ENCODE assay signal across 16 mouse cellular contexts in the genomic region with DNA sequence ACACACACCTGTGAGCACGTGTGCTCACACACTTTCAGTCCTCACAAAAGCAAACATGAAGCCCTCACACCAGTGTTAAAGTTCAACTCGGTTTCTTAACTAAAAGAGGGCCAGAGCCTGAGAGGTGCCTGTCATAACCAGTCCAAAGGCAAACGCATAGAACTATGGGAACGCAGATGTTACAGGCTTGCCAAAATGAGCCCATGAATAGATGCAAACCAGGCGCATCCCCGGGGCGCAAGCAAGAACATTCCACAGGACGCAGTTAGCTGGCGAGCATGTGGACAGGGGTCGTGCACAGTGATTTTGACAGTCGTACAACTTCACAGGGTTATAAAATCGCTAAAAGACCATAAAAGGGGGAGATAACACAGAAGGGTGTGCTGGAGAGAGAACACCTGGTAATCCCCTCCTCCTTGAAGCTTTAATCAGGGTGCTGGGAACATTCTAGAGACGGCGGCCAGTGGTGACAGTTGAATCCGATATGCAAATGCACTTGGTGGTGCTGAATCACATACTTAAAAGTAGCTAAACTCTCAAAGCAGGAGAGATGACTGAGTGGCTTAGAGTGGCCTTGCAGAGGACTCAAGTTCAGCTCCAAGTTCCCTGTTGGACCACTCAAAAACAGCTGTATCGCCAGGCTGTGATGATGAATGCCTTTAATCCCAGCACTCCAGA.
DNase-seq lines count a peak whose midpoint lies in the region; ATAC-seq and TF ChIP-seq lines count a peak whose summit lies in the region.
"Had no signal": no experiment of that assay in that cellular context is flagged by ENCODE, and none has a peak within 500 bp of the region (broad histone marks: within the 10 kb centered on the region; RNA-seq: fewer than 3 reads in every experiment).

No protein-coding gene starts in this region.

- no peak overlapping the region for H3K4me3 ChIP-seq in heart, embryonic 12.5 days
- no peak overlapping the region for H3K4me3 ChIP-seq in lung, embryonic 14.5 days (ENCODE audit: low read depth, low read length)
- no peak overlapping the region for H3K4me3 ChIP-seq in intestine, embryonic 14.5 days (ENCODE audit: low read depth, low read length)
- H3K4me3 ChIP-seq: midbrain, embryonic 12.5 days had no signal

- no peaks in the 10 kb centered on the region for H3K36me3 ChIP-seq in heart, embryonic 12.5 days
- H3K36me3 ChIP-seq in lung, embryonic 14.5 days (ENCODE audit: insufficient read depth): no peaks in the 10 kb centered on the region
- no peaks in the 10 kb centered on the region for H3K36me3 ChIP-seq in intestine, embryonic 14.5 days (ENCODE audit: control insufficient read depth, insufficient read depth, low read length)
- H3K36me3 ChIP-seq: midbrain, embryonic 12.5 days had no signal

- H3K27ac ChIP-seq in heart, embryonic 12.5 days (ENCODE audit: poor library complexity, severe bottlenecking): peak overlapping the region; percentile 38; the same call in 1 of the 2 replicates
- H3K27ac ChIP-seq in lung, embryonic 14.5 days (ENCODE audit: low read depth): peak overlapping the region; percentile 3; the same call in 1 of the 2 replicates
- H3K27ac ChIP-seq in intestine, embryonic 14.5 days (ENCODE audit: low read depth): peak overlapping the region; percentile 28; the same call in 1 of the 2 replicates
- H3K27ac ChIP-seq: liver, embryonic 14.5 days; midbrain, embryonic 12.5 days had no signal

- no peak for ATAC-seq in heart, embryonic 12.5 days (ENCODE audit: insufficient number of reproducible peaks, low FRiP score)
- ATAC-seq in lung, embryonic 14.5 days (ENCODE audit: insufficient read depth): peak; percentile 29
- 0 out of 2 replicates have a peak, but pooled peaks have one; percentile 24 for ATAC-seq in intestine, embryonic 14.5 days (replicated peaks; ENCODE audit: low FRiP score, low TSS enrichment, low read depth)
- ATAC-seq: forebrain, embryonic 14.5 days had no signal

- no peak overlapping the region for H3K9ac ChIP-seq in heart, embryonic 12.5 days
- no peak overlapping the region for H3K9ac ChIP-seq in lung, embryonic 14.5 days
- H3K9ac ChIP-seq in intestine, embryonic 14.5 days (ENCODE audit: low read length): no peak overlapping the region
- H3K9ac ChIP-seq: liver, embryonic 14.5 days; midbrain, embryonic 12.5 days had no signal

- 42% methylated on average over 16 of the region's 16 CpGs for WGBS in heart, embryonic 12.5 days
- WGBS in lung, embryonic 14.5 days: 17% methylated on average over 16 of the region's 16 CpGs
- 27% methylated on average over 16 of the region's 16 CpGs for WGBS in intestine, embryonic 14.5 days

- peaks cover 32% of the 10 kb centered on the region for H3K4me1 ChIP-seq in heart, embryonic 12.5 days (replicated peaks)
- H3K4me1 ChIP-seq in lung, embryonic 14.5 days (ENCODE audit: insufficient read depth): peaks cover 25% of the 10 kb centered on the region; the same call in 1 of the 2 replicates
- peaks cover 34% of the 10 kb centered on the region for H3K4me1 ChIP-seq in intestine, embryonic 14.5 days (replicated peaks; ENCODE audit: control insufficient read depth, insufficient read depth, low read length)

- intact Hi-C loops in heart, postnatal 25 days (cut with DNase I): no loop called here

- H3K9me3 ChIP-seq in heart, embryonic 12.5 days (replicated peaks): no peaks in the 10 kb centered on the region
- no peaks in the 10 kb centered on the region for H3K9me3 ChIP-seq in lung, embryonic 14.5 days (ENCODE audit: low read depth, low read length)
- no peaks in the 10 kb centered on the region for H3K9me3 ChIP-seq in intestine, embryonic 14.5 days (ENCODE audit: control insufficient read depth, low read length)
- H3K9me3 ChIP-seq: midbrain, embryonic 12.5 days had no signal

- peaks cover 4% of the 10 kb centered on the region for H3K27me3 ChIP-seq in heart, embryonic 12.5 days (replicated peaks)
- no peaks in the 10 kb centered on the region for H3K27me3 ChIP-seq in lung, embryonic 14.5 days (ENCODE audit: insufficient read depth, low read length)
- H3K27me3 ChIP-seq in intestine, embryonic 14.5 days (replicated peaks; ENCODE audit: control insufficient read depth, insufficient read depth, low read length): no peaks in the 10 kb centered on the region

- TF ChIP-seq CTCF in lung, embryonic 14.5 days (IDR thresholded peaks at IDR 0.05; ENCODE audit: low read depth): no peak

- H3K4me2 ChIP-seq in heart, embryonic 12.5 days: peak overlapping the region; percentile 8; the same call in 1 of the 2 replicates
- no peak overlapping the region for H3K4me2 ChIP-seq in lung, embryonic 14.5 days
- no peak overlapping the region for H3K4me2 ChIP-seq in intestine, embryonic 14.5 days (ENCODE audit: low read length)
- H3K4me2 ChIP-seq: midbrain, embryonic 12.5 days had no signal

- no peak for DNase-seq in heart, postnatal 25 days (ENCODE audit: low spot score)
- peak; percentile 70 for DNase-seq in lung, embryonic 14.5 days
- no peak for DNase-seq in lung, postnatal 25 days (ENCODE audit: low spot score)
- DNase-seq in intestine, embryonic 14.5 days (ENCODE audit: low spot score): peak; percentile 74
- peak; percentile 4 for DNase-seq in lung, postnatal 14 days
- DNase-seq in testis, postnatal 14 days (ENCODE audit: low spot score): no peak
- DNase-seq in c-Kit-positive CD71-positive TER-119-positive erythroid progenitor cells, embryonic 14.5 days (ENCODE audit: low spot score): no peak
- DNase-seq: cerebellum, adult 11 months; cerebellum, postnatal 36 days; heart, postnatal 14 days; kidney, adult 18-20 months; thymus, postnatal 36 days had no signal

Comparison
In these comparisons a context has a peak if more than half of its experiments do, and no peak if none do; other contexts are left out.
1. DNase-seq: peak in lung, embryonic 14.5 days (single experiment), intestine, embryonic 14.5 days (single experiment) and lung, postnatal 14 days (single experiment); none in heart, postnatal 25 days (single experiment), lung, postnatal 25 days (single experiment), testis, postnatal 14 days (single experiment) and c-Kit-positive CD71-positive TER-119-positive erythroid progenitor cells, embryonic 14.5 days (single experiment).
2. Peak in every context shown above with its lines, with median percentiles within 50 percentile points of each other: H3K27ac ChIP-seq.